Mouse (Mus musculus) NIH3T3 (cell line): ENCODE data around the gene Ttf1.
"Not testable (repeated sequence)": the region's sequence is repeated elsewhere in the genome, so short reads cannot be mapped to it uniquely, and the experiment has no call there.

Experiments used
- DNase-seq: peaks from one replicate; pipeline ENCODE4 v3.0.0-alpha.2; 2012; ENCODE audit warnings: low read depth

Ttf1 gene

GRCm38 (mm10) chr2:29054991-29055390, 5.1 kb upstream of the Ttf1 start, which contains the start of gene Cfap77:
TSS of gene Cfap77 (minus strand) at chr2:29055066.
- DNase-seq: peak; percentile 80

GRCm38 (mm10) chr2:29065796-29066195, 5.7 kb downstream of the Ttf1 start:
- DNase-seq: no peak

DNA sequence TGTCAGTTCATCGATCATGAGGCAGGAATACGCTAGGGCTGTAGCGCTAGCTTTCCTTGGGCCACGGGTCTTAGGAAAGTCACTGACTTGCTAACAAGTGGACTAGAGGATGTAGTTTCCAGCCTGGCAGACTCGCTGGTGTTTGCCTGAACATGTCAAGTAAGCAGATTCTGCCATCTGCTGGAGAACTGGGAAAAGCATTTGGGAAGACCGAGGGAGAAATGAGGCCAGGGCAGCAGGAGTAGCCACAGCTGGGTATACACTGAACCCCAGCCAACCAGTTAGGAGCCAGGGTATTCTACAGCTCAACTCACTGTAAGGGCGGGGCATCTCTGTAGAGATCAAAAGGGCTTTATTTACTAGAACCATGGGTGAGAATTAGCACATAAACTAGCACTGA, 6.3 kb downstream of the Ttf1 start:
- DNase-seq: peak; percentile 78

GRCm38 (mm10) chr2:29074676-29075075, 14.6 kb downstream of the Ttf1 start:
- no peak for DNase-seq

DNA sequence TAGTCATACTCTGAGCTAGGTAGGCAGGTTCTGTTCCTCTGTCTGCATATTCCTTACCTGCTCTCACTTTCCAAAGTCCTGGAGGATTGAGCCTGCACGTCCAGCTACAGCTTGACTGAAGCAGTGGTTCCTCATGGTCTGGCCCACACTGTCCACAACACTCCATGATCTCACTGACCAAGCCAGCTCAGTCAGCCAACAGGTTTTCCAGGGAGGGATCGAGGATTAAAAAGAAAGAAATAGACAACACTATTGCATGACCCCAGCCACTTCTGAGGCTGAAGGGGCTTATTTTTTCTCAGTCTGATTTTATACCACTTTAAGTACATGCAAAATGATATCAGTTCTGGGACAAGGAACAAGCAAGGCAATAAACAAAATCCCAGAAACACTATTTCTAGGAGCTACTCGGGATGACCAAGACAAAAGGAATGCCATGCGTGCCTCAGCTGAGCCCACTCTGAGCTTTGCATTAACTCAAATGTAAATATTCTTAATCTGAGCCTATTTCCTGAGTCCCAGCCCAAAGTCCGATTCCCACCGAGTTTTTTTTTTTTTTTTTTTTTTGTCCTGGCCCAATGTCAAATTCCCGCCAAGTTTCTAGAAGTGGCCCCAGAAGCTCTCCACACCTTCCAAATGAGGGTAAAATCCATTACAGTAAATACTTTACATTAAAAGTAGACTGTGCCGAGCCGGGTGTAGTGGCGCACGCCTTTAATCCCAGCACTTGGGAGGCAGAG, 15.4 kb downstream of the Ttf1 start:
- DNase-seq: no peak

DNA sequence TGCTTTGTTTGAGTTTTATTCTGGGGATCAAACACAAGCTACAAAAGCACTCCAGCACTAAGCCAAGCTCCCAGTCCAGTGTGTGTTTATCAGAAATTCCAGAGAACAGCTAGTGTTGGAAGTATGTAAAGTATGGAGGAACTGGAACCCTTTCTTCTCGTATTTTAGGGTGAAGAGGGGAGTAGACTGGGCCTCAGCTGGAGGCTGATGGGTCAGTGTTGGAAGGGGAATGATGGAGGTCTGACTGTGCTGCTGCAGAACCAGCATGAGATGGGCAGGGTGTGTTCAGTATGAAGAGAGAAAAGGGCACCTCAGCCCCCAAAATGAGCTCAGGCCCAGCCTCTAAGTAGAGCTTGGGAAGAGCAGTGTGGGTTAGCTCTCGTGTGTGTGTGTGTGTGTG, 16.2 kb downstream of the Ttf1 start:
- no peak for DNase-seq

- peak; percentile 35 for DNase-seq
These were observed 21.9 kb downstream of the Ttf1 start for GRCm38 (mm10) chr2:29081965-29082364.

DNA sequence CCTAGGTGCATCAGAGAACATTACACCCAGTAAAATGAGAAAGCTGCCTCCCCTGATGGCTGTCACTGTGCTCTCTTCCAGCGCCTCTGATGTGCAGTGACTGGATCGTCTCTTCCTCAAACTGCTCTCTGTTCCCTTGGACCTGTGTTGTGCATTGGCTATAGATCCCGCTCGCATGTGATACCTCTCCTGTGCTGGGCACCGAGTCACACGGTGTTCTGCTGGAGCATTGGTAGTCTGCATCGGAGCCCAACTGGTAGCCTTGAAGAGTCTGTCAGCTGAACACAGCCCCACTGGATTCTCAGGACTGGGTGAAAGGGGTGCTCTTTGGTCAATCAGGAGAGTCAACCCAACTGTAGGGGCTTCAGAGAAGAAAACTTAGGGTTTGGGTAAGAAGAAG, 26.0 kb downstream of the Ttf1 start:
- DNase-seq: no peak

- DNase-seq: not testable (repeated sequence)
These were observed 29.2 kb downstream of the Ttf1 start for GRCm38 (mm10) chr2:29089276-29089675.

DNA sequence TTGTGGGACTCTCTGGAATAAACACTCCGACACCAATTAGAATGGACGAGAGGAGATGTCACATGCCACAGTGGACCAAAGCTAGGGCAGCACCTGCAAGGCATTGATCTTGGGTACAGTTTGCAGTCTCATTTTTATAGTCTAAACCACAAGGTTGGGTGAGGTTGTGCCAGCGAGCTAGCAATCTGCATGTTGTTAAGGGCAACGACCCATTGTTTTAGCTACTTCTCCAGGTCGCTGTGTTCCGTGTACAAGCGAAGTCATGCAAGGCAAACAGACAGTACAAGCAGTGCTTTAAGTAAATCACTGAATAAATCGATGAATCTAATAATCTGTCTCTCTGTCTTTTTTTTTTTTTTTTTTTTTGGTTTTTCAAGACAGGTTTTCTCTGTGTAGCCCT, 35.6 kb downstream of the Ttf1 start:
- no peak for DNase-seq

GRCm38 (mm10) chr2:29096751-29097150, 36.7 kb downstream of the Ttf1 start:
- DNase-seq: no peak

GRCm38 (mm10) chr2:29097465-29097864, 37.4 kb downstream of the Ttf1 start:
- no peak for DNase-seq

GRCm38 (mm10) chr2:29097955-29098354, 37.9 kb downstream of the Ttf1 start:
- DNase-seq: not testable (repeated sequence)

- DNase-seq: no peak
These were observed 38.7 kb downstream of the Ttf1 start for GRCm38 (mm10) chr2:29098786-29099185.

- no peak for DNase-seq
These were observed 39.6 kb downstream of the Ttf1 start for GRCm38 (mm10) chr2:29099646-29100045.

- peak; percentile 71 for DNase-seq
These were observed 40.9 kb downstream of the Ttf1 start for GRCm38 (mm10) chr2:29100822-29101534.

DNA sequence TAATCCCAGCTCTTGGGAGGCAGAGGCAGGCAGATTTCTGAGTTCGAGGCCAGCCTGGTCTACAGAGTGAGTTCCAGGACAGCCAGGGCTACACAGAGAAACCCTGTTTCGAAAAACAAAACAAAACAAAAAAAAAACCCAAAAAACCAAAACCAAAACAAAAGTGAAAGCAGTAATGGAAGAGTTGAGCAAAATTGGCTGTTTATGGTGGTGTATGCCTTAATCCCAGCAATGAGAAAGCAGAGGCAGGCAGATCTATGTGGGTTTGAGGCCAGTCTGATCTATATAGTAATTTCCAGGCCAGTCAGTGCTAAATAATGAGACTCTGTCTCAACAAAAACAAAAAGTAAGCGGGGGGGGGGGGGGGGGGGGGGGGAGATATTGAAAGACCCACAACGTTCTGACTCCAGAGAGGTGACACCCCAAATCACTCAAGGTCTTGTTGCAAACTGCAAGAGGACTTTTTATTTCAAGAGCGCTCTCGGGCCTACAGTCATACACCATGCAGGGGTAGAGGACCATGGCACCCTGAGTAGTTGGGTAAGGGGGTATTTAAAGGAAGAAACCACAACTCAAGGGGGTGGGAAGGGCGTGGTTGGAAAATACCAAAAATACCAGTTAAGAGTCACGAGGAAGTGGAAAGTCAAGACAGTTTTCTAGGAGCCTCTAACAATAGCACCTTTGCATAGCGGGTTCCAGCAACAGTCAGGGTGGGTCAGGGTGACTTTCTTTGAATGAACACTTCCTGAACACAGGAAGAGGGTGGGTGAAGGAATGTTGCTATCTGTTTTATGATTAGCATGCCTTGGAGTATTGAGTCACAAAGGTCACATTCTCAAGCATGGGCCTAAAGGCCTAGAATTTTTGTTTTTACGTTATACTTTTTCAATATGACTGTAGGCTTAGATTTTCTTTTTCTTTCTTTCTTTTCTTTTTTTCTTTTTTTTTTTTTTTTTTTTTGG, 42.6 kb downstream of the Ttf1 start:
- DNase-seq: not testable (repeated sequence)

DNA sequence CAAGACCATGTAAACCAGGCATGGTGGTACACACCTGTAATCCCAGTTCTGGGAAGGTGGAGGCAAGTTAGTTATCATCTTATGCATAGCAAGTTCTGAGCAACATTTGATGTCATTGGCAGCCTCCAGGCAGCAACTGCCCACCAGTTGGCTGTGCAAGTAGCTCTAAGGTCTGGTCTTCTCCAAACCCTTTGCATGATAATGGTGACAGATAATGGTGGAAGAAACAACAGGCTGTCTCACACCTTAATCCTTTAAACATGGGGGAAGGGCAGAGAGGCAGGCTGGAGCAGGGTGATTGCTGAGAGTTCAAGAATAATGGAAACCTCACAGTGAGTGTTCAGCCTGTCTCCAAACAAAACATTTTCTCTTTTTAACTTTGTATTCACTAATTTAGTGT, 60.9 kb downstream of the Ttf1 start:
- DNase-seq: no peak

GRCm38 (mm10) chr2:29122446-29122845, 62.4 kb downstream of the Ttf1 start:
- DNase-seq: no peak

- no peak for DNase-seq
These were observed 64.0 kb downstream of the Ttf1 start, which contains the start of gene Setx for GRCm38 (mm10) chr2:29123907-29124569. TSS of gene Setx (plus strand) at chr2:29124181.

DNA sequence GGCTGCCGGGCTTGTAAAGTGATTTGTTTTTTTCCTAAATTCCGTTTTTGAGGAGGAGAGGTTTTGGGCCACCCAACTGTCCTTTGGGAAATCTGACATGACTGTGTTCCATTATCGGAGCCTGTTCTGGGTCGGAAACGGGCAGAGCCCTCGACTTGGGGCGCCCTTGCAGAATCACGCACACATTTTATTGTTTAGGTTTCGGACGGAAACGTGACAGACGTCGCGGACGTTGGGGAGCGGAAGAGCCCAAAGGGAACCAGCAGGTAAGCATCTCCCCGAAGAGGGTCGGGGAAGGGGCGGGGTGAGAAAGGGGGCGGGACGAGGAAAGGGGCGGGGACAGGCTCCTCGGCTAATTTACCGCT, 64.5 kb downstream of the Ttf1 start:
- no peak for DNase-seq
